In the genomic region with DNA sequence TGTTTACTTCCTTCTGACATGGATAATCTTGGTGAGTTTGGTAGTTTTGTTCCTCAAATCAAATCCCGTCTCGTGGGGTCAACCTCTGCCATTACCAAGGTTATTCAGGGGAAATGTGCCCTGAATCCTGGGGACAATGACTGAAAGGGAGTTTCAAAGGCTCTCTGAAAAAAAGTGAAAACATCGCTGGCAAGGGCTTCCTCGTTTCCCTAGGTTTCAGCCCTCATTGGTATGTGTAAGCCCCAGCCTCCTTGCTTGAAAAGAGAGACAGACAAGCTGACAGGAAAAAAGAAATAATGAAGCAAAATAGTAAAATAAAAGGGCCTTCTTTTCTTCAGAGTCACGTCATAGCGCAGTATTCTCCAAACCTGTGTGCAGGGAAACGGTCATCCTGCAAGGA, we compare ENCODE assay signal across 29 mouse cellular contexts. TPM values are rescaled to one million over a fixed set of nuclear protein-coding genes. Genes with fewer than 3 reads are reported as not detected.
A peak's percentile ranks its signal among the peaks of the same experiment; 100 is the strongest.
DNase-seq lines count a peak whose midpoint lies in the region; ATAC-seq and TF ChIP-seq lines count a peak whose summit lies in the region.
"Had no signal": no experiment of that assay in that cellular context is flagged by ENCODE, and none has a peak within 500 bp of the region (broad histone marks: within the 10 kb centered on the region; RNA-seq: fewer than 3 reads in every experiment).

No protein-coding gene starts in this region.

- no peak overlapping the region for H3K27ac ChIP-seq in hindbrain, postnatal 0 days
- no peak overlapping the region for H3K27ac ChIP-seq in hindbrain, embryonic 12.5 days
- no peak overlapping the region for H3K27ac ChIP-seq in liver, embryonic 11.5 days (ENCODE audit: low read depth, low read length)
- no peak overlapping the region for H3K27ac ChIP-seq in liver, embryonic 12.5 days
- H3K27ac ChIP-seq in small intestine, adult 2 months (ENCODE audit: insufficient read depth, low read depth, low read length): peak overlapping the region; percentile 30; the same call in 1 of the 2 replicates
- H3K27ac ChIP-seq: embryonic facial prominence, embryonic 10.5 days; embryonic facial prominence, embryonic 13.5 days; forebrain, embryonic 12.5 days; forebrain, embryonic 15.5 days; heart, embryonic 15.5 days; hindbrain, embryonic 10.5 days; hindbrain, embryonic 15.5 days had no signal

- H3K27me3 ChIP-seq in hindbrain, postnatal 0 days (ENCODE audit: insufficient read depth, low read length): no peaks in the 10 kb centered on the region
- H3K27me3 ChIP-seq in hindbrain, embryonic 12.5 days: no peaks in the 10 kb centered on the region
- H3K27me3 ChIP-seq in liver, embryonic 11.5 days (replicated peaks; ENCODE audit: control insufficient read depth, insufficient read depth, low read length): no peaks in the 10 kb centered on the region; the same call in 1 of the 2 replicates
- H3K27me3 ChIP-seq in liver, embryonic 12.5 days (replicated peaks): 0 out of 2 replicates have a peak, but pooled peaks cover 4% of the 10 kb centered on the region
- no peaks in the 10 kb centered on the region for H3K27me3 ChIP-seq in small intestine, adult 2 months (ENCODE audit: control insufficient read depth, insufficient read depth, low read length)
- H3K27me3 ChIP-seq: embryonic facial prominence, embryonic 13.5 days; forebrain, embryonic 12.5 days; forebrain, embryonic 15.5 days; heart, embryonic 12.5 days; heart, embryonic 15.5 days; hindbrain, embryonic 15.5 days had no signal

- H3K4me2 ChIP-seq in hindbrain, postnatal 0 days (ENCODE audit: low read depth, low read length): no peak overlapping the region
- H3K4me2 ChIP-seq in hindbrain, embryonic 12.5 days (replicated peaks): no peak overlapping the region
- H3K4me2 ChIP-seq in liver, embryonic 11.5 days: no peak overlapping the region
- no peak overlapping the region for H3K4me2 ChIP-seq in liver, embryonic 12.5 days
- H3K4me2 ChIP-seq: embryonic facial prominence, embryonic 13.5 days; forebrain, embryonic 12.5 days; forebrain, embryonic 15.5 days; heart, embryonic 12.5 days; heart, embryonic 15.5 days; hindbrain, embryonic 15.5 days had no signal

- no peak for TF ChIP-seq POLR2A in brain, embryonic 14.5 days (IDR thresholded peaks at IDR 0.05; ENCODE audit: borderline replicate concordance, extremely low read depth, insufficient read depth, insufficient read length, poor library complexity, severe bottlenecking)
- no peak for TF ChIP-seq POLR2A in small intestine, adult 2 months (IDR thresholded peaks at IDR 0.05; ENCODE audit: low read depth, low read length)

- WGBS in hindbrain, postnatal 0 days: 56% methylated on average over 7 of the region's 7 CpGs
- 58% methylated on average over 7 of the region's 7 CpGs for WGBS in hindbrain, embryonic 12.5 days
- WGBS in liver, embryonic 11.5 days: 72% methylated on average over 7 of the region's 7 CpGs
- WGBS in liver, embryonic 12.5 days (ENCODE audit: insufficient replicate concordance): 61% methylated on average over 7 of the region's 7 CpGs
- WGBS in small intestine, adult 2 months: 76% methylated on average over 7 of the region's 7 CpGs

- H3K36me3 ChIP-seq in hindbrain, postnatal 0 days (ENCODE audit: insufficient read depth, low read length): no peaks in the 10 kb centered on the region
- no peaks in the 10 kb centered on the region for H3K36me3 ChIP-seq in hindbrain, embryonic 12.5 days
- no peaks in the 10 kb centered on the region for H3K36me3 ChIP-seq in liver, embryonic 11.5 days (ENCODE audit: control insufficient read depth, insufficient read depth, low read length)
- no peaks in the 10 kb centered on the region for H3K36me3 ChIP-seq in liver, embryonic 12.5 days
- H3K36me3 ChIP-seq in small intestine, adult 2 months (ENCODE audit: control insufficient read depth, insufficient read depth, low read length): no peaks in the 10 kb centered on the region
- H3K36me3 ChIP-seq: embryonic facial prominence, embryonic 10.5 days; embryonic facial prominence, embryonic 13.5 days; forebrain, embryonic 12.5 days; forebrain, embryonic 15.5 days; heart, embryonic 12.5 days; heart, embryonic 15.5 days; hindbrain, embryonic 10.5 days; hindbrain, embryonic 15.5 days had no signal

- DNase-seq in hindbrain, postnatal 0 days (ENCODE audit: low spot score): peak; percentile 40
- peak; percentile 11 for DNase-seq in liver, embryonic 11.5 days (ENCODE audit: low spot score)
- peak; percentile 24 for DNase-seq in brain, embryonic 14.5 days (ENCODE audit: low read depth)
- DNase-seq: adrenal gland, adult 8-10 months; adrenal gland, postnatal 25 days; cerebellum, adult 8-10 months; cerebellum, postnatal 10 days; cerebellum, postnatal 36 days; embryo, embryonic 11 days; gastrocnemius, postnatal 25 days; heart, adult 18-20 months; heart, postnatal 10 days; heart, postnatal 36 days had no signal

- H3K4me3 ChIP-seq in hindbrain, postnatal 0 days (ENCODE audit: low read length): no peak overlapping the region
- no peak overlapping the region for H3K4me3 ChIP-seq in hindbrain, embryonic 12.5 days
- H3K4me3 ChIP-seq in liver, embryonic 11.5 days (ENCODE audit: low read depth, low read length): no peak overlapping the region
- H3K4me3 ChIP-seq in liver, embryonic 12.5 days: no peak overlapping the region
- no peak overlapping the region for H3K4me3 ChIP-seq in small intestine, adult 2 months (ENCODE audit: low read depth, low read length)
- H3K4me3 ChIP-seq: embryonic facial prominence, embryonic 10.5 days; embryonic facial prominence, embryonic 13.5 days; erythroblast, embryonic 14.5 days; forebrain, embryonic 12.5 days; forebrain, embryonic 15.5 days; heart, embryonic 12.5 days; heart, embryonic 15.5 days; hindbrain, embryonic 10.5 days; hindbrain, embryonic 15.5 days had no signal

- no peaks in the 10 kb centered on the region for H3K4me1 ChIP-seq in hindbrain, postnatal 0 days (ENCODE audit: insufficient read depth, low read length)
- no peaks in the 10 kb centered on the region for H3K4me1 ChIP-seq in hindbrain, embryonic 12.5 days
- no peaks in the 10 kb centered on the region for H3K4me1 ChIP-seq in liver, embryonic 11.5 days (replicated peaks; ENCODE audit: control insufficient read depth, insufficient read depth, low read length)
- no peaks in the 10 kb centered on the region for H3K4me1 ChIP-seq in liver, embryonic 12.5 days
- H3K4me1 ChIP-seq in small intestine, adult 2 months (ENCODE audit: control insufficient read depth, insufficient read depth, insufficient read length, low read length): no peaks in the 10 kb centered on the region
- H3K4me1 ChIP-seq: embryonic facial prominence, embryonic 10.5 days; embryonic facial prominence, embryonic 13.5 days; forebrain, embryonic 12.5 days; forebrain, embryonic 15.5 days; heart, embryonic 12.5 days; heart, embryonic 15.5 days; hindbrain, embryonic 10.5 days; hindbrain, embryonic 15.5 days had no signal

- TF ChIP-seq CTCF in hindbrain, postnatal 0 days (IDR thresholded peaks at IDR 0.05; ENCODE audit: low read depth): no peak
- TF ChIP-seq CTCF in brain, embryonic 14.5 days (IDR thresholded peaks at IDR 0.05; ENCODE audit: borderline replicate concordance, extremely low read depth, insufficient read depth, insufficient read length): no peak
- no peak for TF ChIP-seq CTCF in small intestine, adult 2 months (IDR thresholded peaks at IDR 0.05; ENCODE audit: extremely low read depth, insufficient read length, insufficient replicate concordance, low read depth, low read length)

- no peaks in the 10 kb centered on the region for H3K9me3 ChIP-seq in hindbrain, postnatal 0 days (ENCODE audit: low read length)
- H3K9me3 ChIP-seq in hindbrain, embryonic 12.5 days (replicated peaks): no peaks in the 10 kb centered on the region
- no peaks in the 10 kb centered on the region for H3K9me3 ChIP-seq in liver, embryonic 11.5 days (ENCODE audit: control insufficient read depth, low read length)
- H3K9me3 ChIP-seq in liver, embryonic 12.5 days (replicated peaks): no peaks in the 10 kb centered on the region
- H3K9me3 ChIP-seq: embryonic facial prominence, embryonic 10.5 days; embryonic facial prominence, embryonic 13.5 days; forebrain, embryonic 12.5 days; forebrain, embryonic 15.5 days; heart, embryonic 12.5 days; heart, embryonic 15.5 days; hindbrain, embryonic 10.5 days; hindbrain, embryonic 15.5 days had no signal

- no peak overlapping the region for H3K9ac ChIP-seq in hindbrain, postnatal 0 days (replicated peaks; ENCODE audit: low read length)
- H3K9ac ChIP-seq in hindbrain, embryonic 12.5 days: no peak overlapping the region
- no peak overlapping the region for H3K9ac ChIP-seq in liver, embryonic 11.5 days (ENCODE audit: low read depth, low read length)
- no peak overlapping the region for H3K9ac ChIP-seq in liver, embryonic 12.5 days
- H3K9ac ChIP-seq: embryonic facial prominence, embryonic 13.5 days; forebrain, embryonic 12.5 days; forebrain, embryonic 15.5 days; heart, embryonic 12.5 days; heart, embryonic 15.5 days; hindbrain, embryonic 15.5 days had no signal

- ATAC-seq in hindbrain, postnatal 0 days: peak; percentile 53; the same call in 1 of the 2 replicates
- no peak for ATAC-seq in hindbrain, embryonic 12.5 days (ENCODE audit: low FRiP score)
- no peak for ATAC-seq in liver, embryonic 11.5 days (replicated peaks; ENCODE audit: low FRiP score)
- no peak for ATAC-seq in liver, embryonic 12.5 days
- ATAC-seq: CD4-positive, CD25-positive, alpha-beta regulatory T cell, adult 4 months; forebrain, embryonic 15.5 days; inflammation-experienced regulatory T-cells, adult 6 months had no signal

RNA-seq across cellular contexts. Expression of a gene that starts 9.5 kb away (rescaled TPM):
- 15.5 and 16.5 TPM in 2 replicates for total RNA-seq in hindbrain, postnatal 0 days (2014; rRNA removed)
- polyA plus RNA-seq in hindbrain, postnatal 0 days (2015; fragmentation: Nextera tagmentation; extraction: Ambion mirVana): 20.3 and 20.6 TPM in 2 replicates
- polyA plus RNA-seq in hindbrain, embryonic 12.5 days (2016; fragmentation: Nextera tagmentation; extraction: Ambion mirVana): 5.2 and 5.5 TPM in 2 replicates
- polyA plus RNA-seq in liver, embryonic 11.5 days (2014; fragmentation: Nextera tagmentation; extraction: Ambion mirVana): 0.16 and 0.19 TPM in 2 replicates
- polyA plus RNA-seq in liver, embryonic 12.5 days (2016; fragmentation: Nextera tagmentation; extraction: Ambion mirVana): 0.05 TPM in 1 of 2 replicates, not detected in the other
- 9.0 and 11.4 TPM in 2 replicates for polyA plus RNA-seq in brain, embryonic 14.5 days (2012; rRNA removed)
- not detected in 2 replicates for polyA plus RNA-seq in small intestine, adult 2 months (2012; rRNA removed)
- total RNA-seq: MEL had no signal
- polyA plus RNA-seq: C2C12; erythroblast, embryonic 14.5 days; heart, embryonic 12.5 days had no signal

RNA-seq across cellular contexts. Expression of a gene that starts 49.9 kb away (rescaled TPM):
- 2.7 and 3.4 TPM in 2 replicates for total RNA-seq in hindbrain, postnatal 0 days (2014; rRNA removed)
- 30.9 and 32.3 TPM in 2 replicates for polyA plus RNA-seq in hindbrain, postnatal 0 days (2015; fragmentation: Nextera tagmentation; extraction: Ambion mirVana)
- 52.7 and 55.2 TPM in 2 replicates for polyA plus RNA-seq in hindbrain, embryonic 12.5 days (2016; fragmentation: Nextera tagmentation; extraction: Ambion mirVana)
- 35.0 and 35.9 TPM in 2 replicates for polyA plus RNA-seq in liver, embryonic 11.5 days (2014; fragmentation: Nextera tagmentation; extraction: Ambion mirVana)
- polyA plus RNA-seq in liver, embryonic 12.5 days (2016; fragmentation: Nextera tagmentation; extraction: Ambion mirVana): 23.5 and 25.4 TPM in 2 replicates
- polyA plus RNA-seq in brain, embryonic 14.5 days (2012; rRNA removed): 24.4 and 25.6 TPM in 2 replicates
- 0.69 and 2.2 TPM in 2 replicates for polyA plus RNA-seq in small intestine, adult 2 months (2012; rRNA removed)
